Mouse (Mus musculus): ENCODE measurements around the gene Fto.

Gene Fto

GRCm38 (mm10) chr8:91359511-91359910, 46.2 kb downstream of the Fto start:
- DNase-seq: no peak

DNA sequence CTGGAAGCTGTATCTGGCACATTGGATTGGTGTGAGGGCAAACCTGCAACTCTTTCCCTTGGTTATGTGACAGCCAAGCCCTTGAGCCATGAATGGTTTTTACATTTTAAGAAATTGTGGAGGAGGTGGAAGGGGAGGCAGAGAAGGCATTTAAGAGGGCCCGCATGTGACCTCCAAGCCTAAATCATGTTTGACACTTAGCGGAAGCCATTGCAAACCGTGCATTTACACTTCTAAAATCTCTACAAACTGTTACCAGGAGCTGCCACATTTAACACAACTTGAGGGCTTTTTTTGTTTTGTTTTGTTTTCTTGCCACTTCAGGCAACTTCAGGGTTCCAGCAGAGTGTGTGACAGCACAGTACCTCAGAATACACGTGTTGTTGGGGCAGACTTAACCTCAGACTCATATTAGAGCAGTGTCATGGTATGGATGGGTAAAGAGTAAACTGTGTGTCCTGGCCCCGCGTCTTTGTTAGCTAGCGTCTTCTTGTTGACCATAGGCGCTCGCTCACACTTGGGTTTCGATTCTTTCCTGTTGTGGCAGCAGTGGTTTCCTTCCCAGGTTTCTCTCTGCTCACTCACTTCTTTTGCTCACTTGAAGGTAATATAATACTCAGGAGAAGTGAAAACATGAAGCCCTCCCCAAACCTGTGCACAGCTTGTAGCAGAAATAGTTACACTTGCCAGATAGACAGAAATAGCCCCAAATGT, 47.5 kb downstream of the Fto start:
- no peak for DNase-seq

GRCm38 (mm10) chr8:91363272-91363860, 50.0 kb downstream of the Fto start:
- DNase-seq: no peak

GRCm38 (mm10) chr8:91364216-91364615, 50.9 kb downstream of the Fto start:
- no peak for DNase-seq

DNA sequence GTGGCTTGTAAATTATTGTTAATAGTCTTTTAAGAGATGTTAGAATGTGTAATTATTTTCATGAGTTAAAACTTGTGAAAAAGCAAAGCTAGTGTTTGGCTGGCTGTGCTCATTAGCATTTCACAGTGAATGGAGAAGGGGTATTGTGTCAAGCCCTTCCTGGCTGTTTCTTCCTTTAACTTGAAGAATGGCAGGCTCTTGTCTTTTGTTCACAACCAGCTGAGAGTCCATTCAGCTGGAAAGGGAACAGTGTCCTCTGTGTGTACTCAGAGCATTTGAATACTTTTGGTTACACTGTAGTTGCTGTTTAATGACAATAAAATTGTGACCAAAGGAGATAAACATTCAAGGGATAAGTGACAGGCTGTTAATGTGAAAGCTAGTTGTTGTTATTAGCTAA, 52.5 kb downstream of the Fto start:
- no peak for DNase-seq

- no peak for DNase-seq
These were observed 57.6 kb downstream of the Fto start for GRCm38 (mm10) chr8:91370899-91371298.

GRCm38 (mm10) chr8:91371995-91372394, 58.7 kb downstream of the Fto start:
- DNase-seq: peak; percentile 54 to 65

DNA sequence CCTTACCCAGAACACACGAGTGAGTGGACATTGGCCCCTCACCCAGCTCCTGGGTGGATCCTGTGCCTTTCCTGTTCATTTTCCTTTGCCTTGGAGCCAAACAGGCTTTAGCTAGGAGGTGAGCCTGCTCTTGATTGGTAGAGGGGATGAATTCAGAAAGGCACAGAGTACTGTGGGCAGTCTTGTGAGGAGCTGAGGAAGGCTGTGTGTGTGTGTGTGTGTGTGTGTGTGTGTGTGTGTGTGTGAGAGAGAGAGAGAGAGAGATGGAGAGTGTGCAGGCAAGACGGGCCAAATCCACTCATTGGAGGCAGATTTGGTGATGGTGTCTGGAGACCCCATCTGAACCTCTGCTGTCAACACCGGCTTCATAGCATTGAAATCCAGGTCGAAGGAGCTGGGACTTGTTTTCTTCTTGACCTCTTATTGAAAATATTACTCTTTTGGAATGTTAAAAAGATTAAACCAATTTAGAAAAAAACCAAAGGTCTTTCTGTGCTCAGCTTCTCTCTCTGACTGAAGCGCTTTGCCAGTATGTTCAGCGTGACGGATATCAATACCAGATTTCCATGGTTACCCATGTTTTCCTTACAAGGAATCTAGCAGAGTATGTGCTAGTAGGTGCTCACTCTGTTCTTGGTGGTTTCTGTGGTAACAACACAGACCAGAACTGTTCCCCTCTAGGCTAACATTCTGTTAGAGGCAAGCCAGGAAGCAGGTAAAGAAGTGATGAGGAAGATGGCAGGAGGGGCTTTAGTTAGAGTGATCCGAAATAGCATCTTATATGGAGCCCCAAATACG, 59.7 kb downstream of the Fto start:
- no peak for DNase-seq

DNA sequence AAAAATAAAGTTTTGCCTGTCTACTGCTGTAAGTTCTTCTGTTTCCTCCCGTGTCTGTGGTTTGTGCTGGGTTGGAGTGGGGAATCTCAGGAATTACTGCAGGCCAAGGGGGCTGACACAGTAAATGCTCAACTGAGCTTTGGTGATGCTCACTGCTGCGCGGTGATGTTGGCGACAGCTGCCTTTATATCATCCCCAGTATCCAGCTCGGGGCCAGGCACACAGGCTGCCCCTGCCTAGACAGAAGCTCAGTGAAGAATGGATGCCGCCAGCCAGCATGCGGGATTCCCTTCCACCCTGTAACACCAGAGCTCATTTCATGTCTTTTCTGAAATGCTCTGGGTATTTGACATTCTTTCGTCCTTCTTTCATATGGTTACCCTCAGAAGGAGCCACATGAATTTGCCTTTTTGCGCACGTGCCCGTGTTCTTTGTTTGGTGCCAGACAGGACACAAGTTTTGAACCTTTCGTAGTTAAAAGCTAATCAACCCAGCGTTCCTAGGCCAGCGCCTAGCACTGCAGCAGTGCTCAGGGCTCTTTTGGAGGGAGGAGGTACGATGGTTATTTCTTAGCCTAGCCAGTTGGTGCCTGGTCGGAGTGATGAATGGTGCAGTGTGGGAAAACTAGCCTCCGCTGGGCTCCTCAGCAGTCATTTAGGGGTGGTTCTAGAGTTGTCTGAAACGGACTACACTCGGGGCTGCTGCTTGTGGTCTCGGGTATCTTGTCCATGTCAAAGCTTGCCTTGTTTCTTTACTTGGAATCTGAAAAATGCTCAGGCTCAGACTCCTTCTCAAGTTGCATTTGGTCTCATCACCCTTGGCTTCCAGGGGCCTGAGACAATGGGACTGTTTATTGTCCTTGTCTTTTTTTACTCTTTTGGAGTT, 62.0 kb downstream of the Fto start:
- no peak for DNase-seq

DNA sequence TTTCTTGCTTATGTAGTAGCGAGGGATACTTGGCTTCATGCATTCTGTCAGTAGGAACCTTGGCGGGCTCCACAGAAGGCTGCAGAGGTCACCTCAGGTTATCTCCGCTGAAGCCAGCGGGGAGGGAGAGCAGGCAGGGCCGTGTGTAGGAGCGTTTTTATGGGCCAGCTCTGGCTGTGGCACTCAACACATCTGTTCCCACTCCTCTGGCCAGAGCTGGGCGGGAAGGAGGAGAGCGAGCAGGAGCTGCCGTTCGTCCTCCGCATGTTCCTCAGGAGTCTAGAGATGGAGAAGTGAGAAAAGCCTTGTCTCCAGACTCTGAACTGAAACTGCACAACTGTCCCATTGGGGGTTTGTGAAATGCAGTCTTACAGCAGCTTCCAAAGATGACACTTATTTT, 63.5 kb downstream of the Fto start:
- DNase-seq: peak; percentile 40 to 56

- DNase-seq: no peak
These were observed 64.0 kb downstream of the Fto start for GRCm38 (mm10) chr8:91377275-91377674.

GRCm38 (mm10) chr8:91378846-91379499, 65.6 kb downstream of the Fto start:
- DNase-seq: peak; percentile 89 to 92

GRCm38 (mm10) chr8:91380796-91381542, 67.6 kb downstream of the Fto start:
- no peak for DNase-seq

GRCm38 (mm10) chr8:91381543-91382106, 68.3 kb downstream of the Fto start:
- no peak for DNase-seq

- no peak for DNase-seq
These were observed 69.9 kb downstream of the Fto start for GRCm38 (mm10) chr8:91383210-91383609.

GRCm38 (mm10) chr8:91383811-91384210, 70.5 kb downstream of the Fto start:
- DNase-seq: no peak

DNA sequence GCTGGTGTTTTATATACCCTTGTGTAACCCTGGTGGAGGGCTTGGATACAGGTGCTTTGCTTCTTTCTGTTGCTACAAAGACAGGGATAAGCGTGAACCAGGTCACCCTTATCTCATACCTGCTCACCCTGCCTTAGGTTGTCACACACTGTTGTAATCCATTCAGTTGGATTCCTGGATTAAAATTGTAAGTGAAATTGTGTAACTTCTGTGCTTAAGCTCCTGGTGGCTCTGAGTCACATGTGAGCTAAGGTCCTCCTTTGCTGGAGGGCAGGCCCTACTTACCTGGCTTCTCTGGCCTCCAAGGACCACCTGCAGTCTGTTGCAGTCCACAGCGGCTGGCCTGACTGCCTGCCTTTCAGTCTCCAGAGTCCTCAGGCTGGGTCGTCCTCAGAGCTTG, 71.1 kb downstream of the Fto start:
- DNase-seq: no peak

- no peak for DNase-seq
These were observed 72.5 kb downstream of the Fto start for GRCm38 (mm10) chr8:91385808-91386207.

DNA sequence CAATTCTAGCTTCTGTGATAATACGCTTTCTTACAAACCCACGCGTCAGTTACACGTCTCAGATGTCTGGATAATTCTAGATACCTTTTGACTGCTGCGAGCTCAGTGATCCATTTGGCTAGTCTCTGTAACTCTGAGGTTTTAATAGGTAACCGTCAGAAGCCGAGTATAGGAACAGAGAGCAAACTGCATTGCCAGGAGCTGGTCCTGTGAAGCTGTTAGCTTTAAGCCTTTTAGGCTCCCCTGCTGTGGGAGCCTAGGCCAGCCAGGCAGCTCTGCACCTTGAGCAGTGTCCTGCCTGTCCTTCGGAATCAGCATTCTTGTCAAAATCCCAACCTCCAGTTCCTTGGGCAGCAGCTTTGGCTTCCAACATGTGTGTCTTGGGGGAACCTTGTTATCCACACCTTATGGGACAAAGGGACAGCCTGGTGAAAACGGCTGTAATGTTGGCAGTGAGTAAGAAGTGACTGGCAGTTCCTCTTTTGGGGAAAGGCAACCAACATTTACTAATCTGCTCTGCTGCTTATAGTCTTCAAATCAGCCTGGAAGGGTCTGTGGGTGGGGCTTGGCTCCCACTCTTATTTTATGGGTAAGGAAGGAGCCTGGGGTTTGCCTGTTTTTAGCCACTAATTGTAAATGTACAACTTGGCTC, 77.2 kb downstream of the Fto start:
- DNase-seq: peak in 1 of 2 experiments; percentile 34

GRCm38 (mm10) chr8:91392261-91392660, 78.9 kb downstream of the Fto start:
- no peak for DNase-seq

All from cerebellum, postnatal 10 days (tissue).